Mouse (Mus musculus): ENCODE results near the gene Zfp719.

DNA sequence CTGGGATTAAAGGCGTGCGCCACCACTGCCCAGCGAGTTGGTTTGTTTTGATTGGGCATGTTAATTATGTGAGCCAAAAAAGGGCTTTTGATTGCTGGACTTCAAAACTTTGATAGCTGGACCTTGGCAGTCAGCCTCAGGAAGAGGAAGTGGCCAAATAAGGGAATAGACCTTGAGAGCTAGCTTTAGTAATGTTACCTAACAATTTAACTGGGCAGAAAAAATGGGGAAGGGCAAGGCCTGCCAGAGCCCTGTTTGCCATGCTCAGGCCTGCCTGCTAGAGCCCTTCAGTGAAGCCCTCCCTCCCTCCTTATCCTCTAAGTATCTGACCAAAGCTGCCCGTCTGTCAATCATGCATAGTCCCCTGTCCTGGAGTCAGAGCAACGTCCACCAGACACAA is 63.2 kb downstream of the Zfp719 start:
- TF ChIP-seq EP300 (IDR thresholded peaks at IDR 0.05; ENCODE audit: low read depth): no peak
- TF ChIP-seq CTCF (IDR thresholded peaks at IDR 0.05; ENCODE audit: low read depth): no peak

Data from liver, postnatal 0 days (tissue).